Mouse (Mus musculus): ENCODE results near the gene Prps2. TPM values are rescaled to one million over a fixed set of nuclear protein-coding genes. Genes with fewer than 3 reads are reported as not detected.
"Not testable (repeated sequence)": the region's sequence is repeated elsewhere in the genome, so short reads cannot be mapped to it uniquely, and the experiment has no call there.

Prps2 gene
- polyA plus RNA-seq, 1 experiment from 2014 or later = 15.3 TPM

GRCm38 (mm10) chrX:167321233-167321806 lies 61.2 kb downstream of the Prps2 start:
- no peak overlapping the region for H3K4me3 ChIP-seq
- ATAC-seq (ENCODE audit: low FRiP score, low read depth) = no peak
- 0 out of 2 replicates have a peak, but pooled peaks cover 14% of the 10 kb centered on the region for H3K27me3 ChIP-seq
- no peak overlapping the region for H3K27ac ChIP-seq (replicated peaks)
- 47% methylated on average over 4 of the region's 4 CpGs for WGBS
- H3K36me3 ChIP-seq = no peaks in the 10 kb centered on the region
- H3K9ac ChIP-seq = no peak overlapping the region
- no peaks in the 10 kb centered on the region for H3K4me1 ChIP-seq (replicated peaks)
- H3K9me3 ChIP-seq = no peaks in the 10 kb centered on the region
- H3K4me2 ChIP-seq = no peak overlapping the region

- H3K36me3 ChIP-seq = no peaks in the 10 kb centered on the region
- no peak overlapping the region for H3K4me2 ChIP-seq
- H3K9ac ChIP-seq = no peak overlapping the region
- no peak overlapping the region for H3K4me3 ChIP-seq
- no peaks in the 10 kb centered on the region for H3K4me1 ChIP-seq (replicated peaks)
- no peaks in the 10 kb centered on the region for H3K9me3 ChIP-seq
- 38% methylated on average over 4 of the region's 4 CpGs for WGBS
- H3K27ac ChIP-seq (replicated peaks) = no peak overlapping the region
- H3K27me3 ChIP-seq = 0 out of 2 replicates have a peak, but pooled peaks cover 8% of the 10 kb centered on the region
- peak; percentile 71 for ATAC-seq (ENCODE audit: low FRiP score, low read depth)
Observed at GRCm38 (mm10) chrX:167318819-167319396, 63.6 kb downstream of the Prps2 start.

- Histone ChIP-seq H3K9ac (no peak overlapping the region), H3K27ac (replicated peaks) (no peak overlapping the region), H3K27me3 (0 out of 2 replicates have a peak, but pooled peaks cover 8% of the 10 kb centered on the region), H3K9me3 (no peaks in the 10 kb centered on the region), H3K4me2 (no peak overlapping the region), H3K36me3 (no peaks in the 10 kb centered on the region), H3K4me1 (replicated peaks) (no peaks in the 10 kb centered on the region), H3K4me3 (no peak overlapping the region)
- ATAC-seq (ENCODE audit: low FRiP score, low read depth) = no peak
- WGBS = 39% methylated on average over 5 of the region's 5 CpGs
Observed at GRCm38 (mm10) chrX:167315766-167316165, 66.8 kb downstream of the Prps2 start.

- no peak overlapping the region for H3K4me2 ChIP-seq
- H3K27me3 ChIP-seq = 0 out of 2 replicates have a peak, but pooled peaks cover 5% of the 10 kb centered on the region
- WGBS = 53% methylated on average over 4 of the region's 4 CpGs
- H3K9me3 ChIP-seq = no peaks in the 10 kb centered on the region
- H3K4me3 ChIP-seq = no peak overlapping the region
- ATAC-seq (ENCODE audit: low FRiP score, low read depth) = no peak
- no peaks in the 10 kb centered on the region for H3K36me3 ChIP-seq
- H3K27ac ChIP-seq (replicated peaks) = no peak overlapping the region
- no peak overlapping the region for H3K9ac ChIP-seq
- H3K4me1 ChIP-seq (replicated peaks) = no peaks in the 10 kb centered on the region
Observed at GRCm38 (mm10) chrX:167315093-167315726, 67.3 kb downstream of the Prps2 start.

- not testable (repeated sequence) for H3K36me3 ChIP-seq; H3K4me3 ChIP-seq; H3K9ac ChIP-seq; H3K9me3 ChIP-seq; H3K4me2 ChIP-seq; ATAC-seq (ENCODE audit: low FRiP score, low read depth); H3K27ac ChIP-seq (replicated peaks); H3K27me3 ChIP-seq; H3K4me1 ChIP-seq (replicated peaks)
- 100% methylated on average over 1 of the region's 1 CpGs for WGBS
Observed at GRCm38 (mm10) chrX:167302061-167302460, 80.5 kb downstream of the Prps2 start.

Other genes with a start within 250 kb of the Prps2 start
- 4,994 and 5,532 TPM in 2 replicates for gene Tmsb4x, start 173.4 kb downstream of the Prps2 start, polyA plus RNA-seq (2015; fragmentation: Nextera tagmentation; extraction: Ambion mirVana)
- 0.13 and 0.22 TPM in 2 replicates for gene Tlr8, start 118.4 kb downstream of the Prps2 start, polyA plus RNA-seq (2015; fragmentation: Nextera tagmentation; extraction: Ambion mirVana)
- 0.31 and 0.79 TPM in 2 replicates for gene Tlr7, start 52.2 kb downstream of the Prps2 start, polyA plus RNA-seq (2015; fragmentation: Nextera tagmentation; extraction: Ambion mirVana)